Mouse (Mus musculus) heart, postnatal 36 days (tissue): ENCODE measurements at regions not wholly inside any gene's neighbourhood (a gene's known extent, or its start where the extent isn't known, plus 50 kb on each side); places are given as distances from the start of the nearest gene placed in this dataset.
"Not testable (repeated sequence)": the region's sequence is repeated elsewhere in the genome, so short reads cannot be mapped to it uniquely, and the experiment has no call there.

ENCODE experiments used
- DNase-seq, 2 experiments: peaks; one replicate each; pipeline ENCODE4 v3.0.0; 2021 to 2022
- intact Hi-C: fragments of 180-260 bp; cut with DNase I; formaldehyde crosslinking; loops from one replicate; pipeline ENCODE4 v1.15.1; 2025

DNA sequence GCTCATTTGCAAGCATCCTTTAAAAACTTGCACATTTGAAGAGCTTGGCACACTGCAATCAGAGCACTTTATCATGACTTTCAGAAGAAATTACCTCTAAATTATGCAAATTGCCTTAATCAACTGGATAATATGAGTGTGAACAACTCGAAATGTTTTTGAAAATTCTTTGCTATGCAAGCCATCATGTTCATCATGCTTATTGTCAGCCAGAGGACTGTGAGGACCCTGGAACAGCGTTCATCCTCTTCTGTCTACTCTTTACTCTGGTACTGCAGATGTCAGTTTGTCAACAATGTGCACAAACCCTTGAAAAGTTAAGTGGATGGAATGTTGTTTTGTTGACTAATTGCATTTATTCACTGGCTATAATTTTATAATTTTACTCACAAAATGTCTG, 1899.9 kb upstream of the Slc39a10 start:
- intact Hi-C loops = no loop called here

DNA sequence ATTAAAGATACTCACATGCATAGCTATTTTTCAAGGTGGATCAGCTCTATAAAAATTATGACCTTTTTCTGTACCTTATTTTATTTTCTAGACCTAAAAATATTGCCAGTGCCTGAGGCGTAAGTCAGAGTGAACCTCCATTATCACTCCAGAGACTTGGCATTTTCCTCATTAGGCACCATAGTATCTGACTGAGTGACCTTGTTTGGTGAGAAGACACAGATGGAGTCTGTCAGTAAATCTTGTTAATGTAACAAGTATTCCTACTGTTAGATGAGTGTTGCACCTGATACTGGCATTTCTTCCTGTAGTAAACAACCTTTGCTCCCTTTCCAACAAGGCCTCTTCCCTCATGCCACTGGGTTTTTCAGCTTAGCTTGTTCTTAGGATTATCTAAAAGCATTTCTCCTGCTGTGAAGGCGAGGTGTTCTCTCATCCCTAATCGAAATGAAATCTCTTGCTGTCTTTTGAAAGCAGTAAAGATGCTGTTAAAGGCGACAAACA, 1860.7 kb upstream of the Slc39a10 start:
- no peak for DNase-seq
- intact Hi-C loops = no loop called here

More for the DNA sequence above, 1899.9 kb upstream of the Slc39a10 start:
- no peak for DNase-seq

DNA sequence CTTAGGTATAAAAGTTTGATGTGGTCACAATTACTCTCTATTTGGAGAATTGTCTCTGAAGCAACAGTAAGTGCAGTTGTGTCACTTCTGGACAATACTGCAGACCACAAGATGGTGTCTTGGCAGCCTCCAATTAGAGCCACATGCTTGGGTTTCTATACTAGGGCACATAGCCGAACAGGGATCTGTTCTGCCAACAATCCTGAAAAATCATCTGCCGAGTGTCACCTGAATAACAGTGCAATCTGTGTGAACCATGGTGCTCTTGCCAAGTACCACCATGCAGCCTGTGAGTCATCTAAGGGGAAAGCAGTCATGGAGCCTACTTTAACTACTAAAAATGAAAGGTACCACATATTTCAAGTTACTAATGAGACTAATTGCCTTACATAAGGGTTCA, 1840.9 kb upstream of the Slc39a10 start:
- DNase-seq = no peak
- intact Hi-C loops = no loop called here

DNA sequence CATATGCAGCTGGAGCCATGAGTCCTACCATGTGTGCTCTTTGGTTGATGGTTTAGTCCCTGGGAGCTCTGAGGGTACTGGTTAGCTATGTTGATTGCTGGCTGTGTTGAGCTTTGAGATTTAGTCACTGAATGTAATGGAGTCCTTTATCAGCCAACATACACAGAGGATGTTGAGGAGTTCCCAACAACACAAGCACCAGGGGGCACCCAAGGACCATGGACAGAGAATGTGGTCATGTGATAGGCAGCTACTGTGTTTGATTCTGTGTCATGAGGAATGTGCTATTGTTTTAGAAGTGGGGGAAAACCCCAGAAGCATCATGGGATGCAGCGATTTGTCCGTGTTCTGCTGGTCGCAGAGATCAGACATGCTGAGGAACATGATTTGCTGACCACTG, 1816.0 kb upstream of the Slc39a10 start:
- peak; percentile 9 to 11 for DNase-seq

More for the DNA sequence above, 1816.0 kb upstream of the Slc39a10 start:
- intact Hi-C loops = not testable (repeated sequence)
